ENCODE assay signal across 18 mouse cellular contexts in the genomic region with DNA sequence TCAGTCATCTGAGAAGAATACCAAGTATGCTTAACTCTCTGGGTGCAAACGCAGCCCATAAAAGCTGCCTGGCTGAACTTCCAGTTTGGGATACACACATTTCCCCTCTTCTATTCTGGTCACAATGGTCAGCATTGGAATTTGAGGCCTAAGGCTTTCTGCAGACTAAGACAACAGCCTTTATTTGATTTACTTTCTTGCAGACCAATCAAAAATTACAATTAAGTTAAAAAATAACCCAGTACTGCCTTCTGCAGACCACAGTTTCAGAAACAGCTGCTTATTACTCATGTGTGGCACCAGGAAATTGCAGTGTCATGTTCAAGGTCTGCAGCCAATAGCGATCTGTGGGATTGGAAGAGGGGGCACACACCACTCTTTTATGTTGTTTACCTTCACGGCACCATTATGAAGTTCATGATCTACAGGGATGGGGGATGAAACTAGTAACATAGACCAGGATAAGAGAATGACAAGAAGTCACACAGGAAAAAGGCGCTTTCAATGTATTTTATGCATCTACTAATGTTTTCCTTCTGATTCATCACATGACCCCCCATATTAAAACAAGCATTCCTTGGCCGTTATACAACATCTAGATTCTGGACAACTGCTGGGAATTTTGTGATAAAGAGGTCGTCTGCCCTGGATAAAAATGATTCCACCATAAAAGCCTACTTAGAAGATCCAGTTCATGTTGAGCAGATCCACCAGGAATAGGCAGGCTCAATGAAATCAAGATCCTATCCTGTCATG.
DNase-seq lines count a peak whose midpoint lies in the region; ATAC-seq and TF ChIP-seq lines count a peak whose summit lies in the region.
"Had no signal": no experiment of that assay in that cellular context is flagged by ENCODE, and none has a peak within 500 bp of the region (broad histone marks: within the 10 kb centered on the region; RNA-seq: fewer than 3 reads in every experiment).

No protein-coding gene starts in this region.

- no peaks in the 10 kb centered on the region for H3K36me3 ChIP-seq in heart, postnatal 0 days (replicated peaks; ENCODE audit: control insufficient read depth, insufficient read depth, low read length)
- H3K36me3 ChIP-seq in heart, embryonic 11.5 days (ENCODE audit: control insufficient read depth, insufficient read depth, low read length) = no peaks in the 10 kb centered on the region
- no peaks in the 10 kb centered on the region for H3K36me3 ChIP-seq in kidney, embryonic 16.5 days (ENCODE audit: insufficient read depth, low read length)
- H3K36me3 ChIP-seq in midbrain, embryonic 15.5 days (replicated peaks) = no peaks in the 10 kb centered on the region
- no peaks in the 10 kb centered on the region for H3K36me3 ChIP-seq in limb, embryonic 10.5 days
- H3K36me3 ChIP-seq: forebrain, embryonic 12.5 days; heart, embryonic 12.5 days; neural tube, embryonic 12.5 days had no signal

- 64% methylated on average over 6 of the region's 6 CpGs for WGBS in heart, postnatal 0 days
- WGBS in heart, embryonic 11.5 days (ENCODE audit: insufficient replicate concordance) = 77% methylated on average over 6 of the region's 6 CpGs
- 56% methylated on average over 6 of the region's 6 CpGs for WGBS in kidney, embryonic 16.5 days
- WGBS in midbrain, embryonic 15.5 days = 90% methylated on average over 6 of the region's 6 CpGs
- WGBS in limb, embryonic 10.5 days = 85% methylated on average over 6 of the region's 6 CpGs

- no peaks in the 10 kb centered on the region for H3K27me3 ChIP-seq in heart, postnatal 0 days (ENCODE audit: control insufficient read depth, insufficient read depth, low read length)
- no peaks in the 10 kb centered on the region for H3K27me3 ChIP-seq in heart, embryonic 11.5 days (ENCODE audit: control insufficient read depth, insufficient read depth, low read length)
- no peaks in the 10 kb centered on the region for H3K27me3 ChIP-seq in kidney, embryonic 16.5 days (ENCODE audit: insufficient read depth, low read length)
- H3K27me3 ChIP-seq in midbrain, embryonic 15.5 days (replicated peaks) = no peaks in the 10 kb centered on the region
- H3K27me3 ChIP-seq in limb, embryonic 10.5 days (ENCODE audit: low read depth, poor library complexity, severe bottlenecking) = no peaks in the 10 kb centered on the region
- H3K27me3 ChIP-seq: forebrain, embryonic 12.5 days; heart, embryonic 12.5 days; megakaryocyte, embryonic 14.5 days; neural tube, embryonic 12.5 days had no signal

- no peak for ATAC-seq in heart, postnatal 0 days (ENCODE audit: insufficient read depth, low read depth)
- no peak for ATAC-seq in heart, embryonic 11.5 days (replicated peaks; ENCODE audit: insufficient number of reproducible peaks, low FRiP score, low TSS enrichment)
- peak; percentile 44; the same call in 1 of the 2 replicates for ATAC-seq in common myeloid progenitor, adult 5-6 weeks (replicated peaks; ENCODE audit: low read depth, poor library complexity, severe bottlenecking)
- peak; percentile 69; the same call in 1 of the 2 replicates for ATAC-seq in kidney, embryonic 16.5 days (ENCODE audit: low FRiP score, low TSS enrichment)
- ATAC-seq in midbrain, embryonic 15.5 days (replicated peaks) = no peak
- ATAC-seq: liver, postnatal 0 days; midbrain, embryonic 16.5 days had no signal

- no peak overlapping the region for H3K27ac ChIP-seq in heart, postnatal 0 days (ENCODE audit: low read depth)
- H3K27ac ChIP-seq in heart, embryonic 11.5 days (ENCODE audit: low read depth, low read length) = no peak overlapping the region
- H3K27ac ChIP-seq in kidney, embryonic 16.5 days (ENCODE audit: low read length) = peak overlapping the region; percentile 43; the same call in 1 of the 2 replicates
- no peak overlapping the region for H3K27ac ChIP-seq in midbrain, embryonic 15.5 days
- no peak overlapping the region for H3K27ac ChIP-seq in limb, embryonic 10.5 days
- H3K27ac ChIP-seq: forebrain, embryonic 12.5 days; neural tube, embryonic 12.5 days had no signal

- H3K4me3 ChIP-seq in heart, postnatal 0 days (ENCODE audit: low read depth, low read length) = no peak overlapping the region
- H3K4me3 ChIP-seq in heart, embryonic 11.5 days (ENCODE audit: low read depth, low read length) = no peak overlapping the region
- no peak overlapping the region for H3K4me3 ChIP-seq in kidney, embryonic 16.5 days (ENCODE audit: low read length)
- no peak overlapping the region for H3K4me3 ChIP-seq in midbrain, embryonic 15.5 days
- H3K4me3 ChIP-seq in limb, embryonic 10.5 days = no peak overlapping the region
- H3K4me3 ChIP-seq: forebrain, embryonic 12.5 days; heart, embryonic 12.5 days; megakaryocyte, embryonic 14.5 days; neural tube, embryonic 12.5 days had no signal

- no peak for TF ChIP-seq CTCF in heart, postnatal 0 days (IDR thresholded peaks at IDR 0.05; ENCODE audit: low read depth)

- H3K9me3 ChIP-seq in heart, postnatal 0 days (replicated peaks; ENCODE audit: control insufficient read depth, low read length) = no peaks in the 10 kb centered on the region
- H3K9me3 ChIP-seq in heart, embryonic 11.5 days (replicated peaks; ENCODE audit: control insufficient read depth, low read length) = no peaks in the 10 kb centered on the region
- H3K9me3 ChIP-seq in kidney, embryonic 16.5 days (ENCODE audit: low read length) = no peaks in the 10 kb centered on the region
- no peaks in the 10 kb centered on the region for H3K9me3 ChIP-seq in midbrain, embryonic 15.5 days
- H3K9me3 ChIP-seq in limb, embryonic 10.5 days (replicated peaks) = no peaks in the 10 kb centered on the region
- H3K9me3 ChIP-seq: forebrain, embryonic 12.5 days; heart, embryonic 12.5 days; megakaryocyte, embryonic 14.5 days; neural tube, embryonic 12.5 days had no signal

- intact Hi-C loops in gastrocnemius, postnatal 36 days (cut with DNase I) = no loop called here

- H3K4me1 ChIP-seq in heart, postnatal 0 days (ENCODE audit: control insufficient read depth, insufficient read depth) = 0 out of 2 replicates have a peak, but pooled peaks cover 12% of the 10 kb centered on the region
- no peaks in the 10 kb centered on the region for H3K4me1 ChIP-seq in heart, embryonic 11.5 days (ENCODE audit: control insufficient read depth, insufficient read depth, low read length)
- peaks cover 17% of the 10 kb centered on the region for H3K4me1 ChIP-seq in kidney, embryonic 16.5 days (ENCODE audit: insufficient read depth, low read length)
- no peaks in the 10 kb centered on the region for H3K4me1 ChIP-seq in midbrain, embryonic 15.5 days
- no peaks in the 10 kb centered on the region for H3K4me1 ChIP-seq in limb, embryonic 10.5 days
- H3K4me1 ChIP-seq: forebrain, embryonic 12.5 days; neural tube, embryonic 12.5 days had no signal

- peak; percentile 4 for DNase-seq in heart, postnatal 0 days (ENCODE audit: low spot score)
- peak; percentile 77 for DNase-seq in 416B (ENCODE audit: low read depth)
- DNase-seq in gastrocnemius, postnatal 36 days = no peak
- DNase-seq in limb, embryonic 10.5 days (ENCODE audit: low spot score) = no peak
- DNase-seq: cerebellum, adult 2 months; gastrocnemius, postnatal 25 days; heart, postnatal 4 days; liver, postnatal 0 days; lung, postnatal 14 days had no signal

- H3K9ac ChIP-seq in heart, postnatal 0 days (replicated peaks; ENCODE audit: low read depth, low read length) = no peak overlapping the region
- no peak overlapping the region for H3K9ac ChIP-seq in heart, embryonic 11.5 days (ENCODE audit: low read depth, low read length)
- H3K9ac ChIP-seq in kidney, embryonic 16.5 days (replicated peaks; ENCODE audit: low read length) = no peak overlapping the region
- H3K9ac ChIP-seq in midbrain, embryonic 15.5 days = no peak overlapping the region
- H3K9ac ChIP-seq: forebrain, embryonic 12.5 days; heart, embryonic 12.5 days; liver, postnatal 0 days; neural tube, embryonic 12.5 days had no signal

- TF ChIP-seq EP300 in heart, postnatal 0 days (IDR thresholded peaks at IDR 0.05; ENCODE audit: low read depth) = no peak

- H3K4me2 ChIP-seq in heart, postnatal 0 days (ENCODE audit: low read depth, low read length) = no peak overlapping the region
- H3K4me2 ChIP-seq in heart, embryonic 11.5 days = no peak overlapping the region
- no peak overlapping the region for H3K4me2 ChIP-seq in kidney, embryonic 16.5 days (replicated peaks; ENCODE audit: low read depth, low read length)
- no peak overlapping the region for H3K4me2 ChIP-seq in midbrain, embryonic 15.5 days
- H3K4me2 ChIP-seq: forebrain, embryonic 12.5 days; heart, embryonic 12.5 days; neural tube, embryonic 12.5 days had no signal

Comparison
In these comparisons a context has a peak if more than half of its experiments do, and no peak if none do; other contexts are left out.
1. ATAC-seq: peak in common myeloid progenitor, adult 5-6 weeks (single experiment) and kidney, embryonic 16.5 days (single experiment); none in heart, postnatal 0 days (single experiment), heart, embryonic 11.5 days (single experiment) and midbrain, embryonic 15.5 days (single experiment).
2. DNase-seq: peak in heart, postnatal 0 days (single experiment) and 416B (single experiment); none in gastrocnemius, postnatal 36 days (0 of 2) and limb, embryonic 10.5 days (single experiment).